Mouse (Mus musculus) midbrain, postnatal 0 days (tissue): ENCODE results near the gene Tcap. TPM values are rescaled to one million over a fixed set of nuclear protein-coding genes. Genes with fewer than 3 reads are reported as not detected.

Experiments
- ATAC-seq: fragments of 200-750 bp; cut with Nextera tagmentation; 2 replicates; pipeline ENCODE4 v1.8.0; 2017; ENCODE audit warnings: moderate number of reproducible peaks, mild to moderate bottlenecking, moderate TSS enrichment, moderate library complexity; ENCODE audit not compliant: low FRiP score
- DNase-seq: peaks from one replicate; pipeline ENCODE4 v3.0.0-alpha.2; 2015; ENCODE audit warnings: low spot score
- H3K27ac ChIP-seq: fragments of 300-500 bp; sonication (generic); 2 replicates; pipeline ENCODE4 v1.5.1; 2014; ENCODE audit warnings: low read depth, mild to moderate bottlenecking, low read length, mixed read lengths
- H3K27me3 ChIP-seq: fragments of 300-500 bp; sonication (generic); 2 replicates; pipeline ENCODE4 v1.6.1; 2014; ENCODE audit warnings: low read length, control low read depth, mixed read lengths; ENCODE audit not compliant: insufficient read depth
- H3K36me3 ChIP-seq: fragments of 300-500 bp; sonication (generic); 2 replicates; pipeline ENCODE4 v1.6.1; 2014; ENCODE audit warnings: low read length, control low read depth, mixed read lengths; ENCODE audit not compliant: insufficient read depth
- H3K4me1 ChIP-seq: fragments of 300-500 bp; sonication (generic); 2 replicates; pipeline ENCODE4 v1.6.1; 2014; ENCODE audit warnings: mild to moderate bottlenecking, control low read depth, antibody characterized with exemption, low read length, mixed read lengths; ENCODE audit not compliant: insufficient read depth
- H3K4me2 ChIP-seq: fragments of 300-500 bp; sonication (generic); 2 replicates; pipeline ENCODE4 v1.6.1; 2014; ENCODE audit warnings: low read depth, mild to moderate bottlenecking, low read length, mixed read lengths; ENCODE audit not compliant: poor library complexity, severe bottlenecking
- H3K4me3 ChIP-seq: fragments of 300-500 bp; sonication (generic); 2 replicates; pipeline ENCODE4 v1.5.1; 2014; ENCODE audit warnings: low read depth, mild to moderate bottlenecking, low read length, moderate library complexity
- H3K9ac ChIP-seq: fragments of 300-500 bp; sonication (generic); replicated peaks from 2 replicates; pipeline ENCODE4 v1.6.1; 2014; ENCODE audit warnings: mild to moderate bottlenecking, low read length, moderate library complexity, mixed read lengths; ENCODE audit not compliant: poor library complexity, severe bottlenecking
- H3K9me3 ChIP-seq: fragments of 300-500 bp; sonication (generic); 2 replicates; pipeline ENCODE4 v1.6.1; 2016; ENCODE audit warnings: low read length, control low read depth
- CTCF ChIP-seq: IDR thresholded peaks from 2 replicates; pipeline ENCODE4 v1.5.1; 2016; ENCODE audit warnings: antibody characterized with exemption, mild to moderate bottlenecking
- WGBS: fragments of 180-500 bp; shearing (Covaris S2); extraction: QIAGEN DNeasy Blood & Tissue Kit; methylation state at CpG from one replicate; pipeline ENCODE4 v1.1.7; 2014; 5-methylcytosine and 5-hydroxymethylcytosine counted together
- polyA plus RNA-seq: library from polyadenylated mRNA; unstranded; fragments of >200 nt; fragmentation: Nextera tagmentation; extraction: Ambion mirVana; gene quantifications from 2 replicates; pipeline ENCODE4 v1.2.1, GENCODE M21; 2015
- total RNA-seq: library from RNA; depleted of rRNA; stranded (reverse); fragments of >200 nt; gene quantifications from 2 replicates; pipeline ENCODE4 v1.2.3, GENCODE M21; 2014

The Tcap gene
- total and polyA plus RNA-seq, 2 experiments from 2014 or later: not detected

GRCm38 (mm10) chr11:98372406-98372805, 11.2 kb upstream of the Tcap start:
- no peak overlapping the region for H3K27ac ChIP-seq
- H3K4me3 ChIP-seq: no peak overlapping the region
- 5% methylated on average over 2 of the region's 2 CpGs for WGBS
- H3K4me1 ChIP-seq: no peaks in the 10 kb centered on the region
- H3K27me3 ChIP-seq: no peaks in the 10 kb centered on the region
- peak; percentile 92 for TF ChIP-seq CTCF
- peaks cover 27% of the 10 kb centered on the region for H3K36me3 ChIP-seq
- ATAC-seq: no peak
- peak; percentile 68 for DNase-seq
- no peaks in the 10 kb centered on the region for H3K9me3 ChIP-seq
- H3K9ac ChIP-seq: no peak overlapping the region
- H3K4me2 ChIP-seq: no peak overlapping the region

GRCm38 (mm10) chr11:98373244-98373643, 10.4 kb upstream of the Tcap start:
- Histone ChIP-seq H3K27me3 (no peaks in the 10 kb centered on the region), H3K36me3 (peaks cover 35% of the 10 kb centered on the region), H3K4me1 (no peaks in the 10 kb centered on the region), H3K9ac (no peak overlapping the region), H3K27ac (no peak overlapping the region), H3K4me3 (no peak overlapping the region), H3K9me3 (no peaks in the 10 kb centered on the region), H3K4me2 (no peak overlapping the region)
- 90% methylated on average over 6 of the region's 6 CpGs for WGBS
- no peak for DNase-seq
- no peak for ATAC-seq
- no peak for TF ChIP-seq CTCF

- Histone ChIP-seq H3K36me3 (peaks cover 45% of the 10 kb centered on the region), H3K4me2 (no peak overlapping the region), H3K9ac (no peak overlapping the region), H3K4me3 (no peak overlapping the region), H3K9me3 (no peaks in the 10 kb centered on the region), H3K27ac (no peak overlapping the region), H3K27me3 (no peaks in the 10 kb centered on the region), H3K4me1 (no peaks in the 10 kb centered on the region)
- DNase-seq (no peak), ATAC-seq (no peak)
- no peak for TF ChIP-seq CTCF
- WGBS: 75% methylated on average over 8 of the region's 8 CpGs
Measured at GRCm38 (mm10) chr11:98374266-98374665, 9.3 kb upstream of the Tcap start.

- Histone ChIP-seq H3K4me3 (no peak overlapping the region), H3K4me1 (no peaks in the 10 kb centered on the region), H3K27ac (no peak overlapping the region), H3K9ac (no peak overlapping the region), H3K36me3 (peaks cover 60% of the 10 kb centered on the region), H3K9me3 (no peaks in the 10 kb centered on the region), H3K4me2 (no peak overlapping the region), H3K27me3 (no peaks in the 10 kb centered on the region)
- 73% methylated on average over 5 of the region's 5 CpGs for WGBS
- ATAC-seq (no peak), DNase-seq (no peak)
- TF ChIP-seq CTCF: no peak
Measured at GRCm38 (mm10) chr11:98376756-98377155, 6.9 kb upstream of the Tcap start.

GRCm38 (mm10) chr11:98377787-98378186, 5.8 kb upstream of the Tcap start:
- H3K27ac ChIP-seq: no peak overlapping the region
- no peaks in the 10 kb centered on the region for H3K9me3 ChIP-seq
- no peaks in the 10 kb centered on the region for H3K27me3 ChIP-seq
- no peak for DNase-seq
- ATAC-seq: no peak
- no peak overlapping the region for H3K4me3 ChIP-seq
- H3K9ac ChIP-seq: no peak overlapping the region
- H3K4me2 ChIP-seq: no peak overlapping the region
- H3K4me1 ChIP-seq: no peaks in the 10 kb centered on the region
- no peak for TF ChIP-seq CTCF
- peaks cover 60% of the 10 kb centered on the region for H3K36me3 ChIP-seq
- WGBS: 87% methylated on average over 11 of the region's 11 CpGs

- 88% methylated on average over 7 of the region's 7 CpGs for WGBS
- TF ChIP-seq CTCF: no peak
- Histone ChIP-seq H3K4me2 (no peak overlapping the region), H3K27ac (no peak overlapping the region), H3K4me1 (no peaks in the 10 kb centered on the region), H3K36me3 (peaks cover 57% of the 10 kb centered on the region), H3K4me3 (no peak overlapping the region), H3K9me3 (no peaks in the 10 kb centered on the region), H3K27me3 (no peaks in the 10 kb centered on the region), H3K9ac (no peak overlapping the region)
- ATAC-seq (no peak), DNase-seq (no peak)
Measured at GRCm38 (mm10) chr11:98379379-98379778, 4.2 kb upstream of the Tcap start.
